Mouse (Mus musculus) stomach, embryonic 16.5 days (tissue): ENCODE measurements around the gene Bmp10. TPM values are rescaled to one million over a fixed set of nuclear protein-coding genes. Genes with fewer than 3 reads are reported as not detected.
"Not testable (repeated sequence)": the region's sequence is repeated elsewhere in the genome, so short reads cannot be mapped to it uniquely, and the experiment has no call there.

Source experiments
- ATAC-seq: fragments of 200-750 bp; cut with Nextera tagmentation; 2 replicates; pipeline ENCODE4 v1.8.0; 2017; ENCODE audit warnings: moderate number of reproducible peaks, moderate TSS enrichment; ENCODE audit not compliant: insufficient read depth, low FRiP score
- H3K27ac ChIP-seq: fragments of 300-500 bp; sonication (generic); 2 replicates; pipeline ENCODE4 v1.5.1; 2014; ENCODE audit warnings: low read length
- H3K27me3 ChIP-seq: fragments of 300-500 bp; sonication (generic); 2 replicates; pipeline ENCODE4 v1.6.1; 2014; ENCODE audit warnings: low read length, control low read depth, mixed read lengths; ENCODE audit not compliant: control insufficient read depth, insufficient read depth
- H3K36me3 ChIP-seq: fragments of 300-500 bp; sonication (generic); 2 replicates; pipeline ENCODE4 v1.6.1; 2014; ENCODE audit warnings: low read length; ENCODE audit not compliant: control insufficient read depth, insufficient read depth
- H3K4me1 ChIP-seq: fragments of 300-500 bp; sonication (generic); 2 replicates; pipeline ENCODE4 v1.6.1; 2014; ENCODE audit warnings: low read length, control low read depth, mixed read lengths; ENCODE audit not compliant: control insufficient read depth, insufficient read depth
- H3K4me2 ChIP-seq: fragments of 300-500 bp; sonication (generic); 2 replicates; pipeline ENCODE4 v1.6.1; 2014; ENCODE audit warnings: low read depth, low read length, mixed read lengths
- H3K4me3 ChIP-seq: fragments of 300-500 bp; sonication (generic); replicated peaks from 2 replicates; pipeline ENCODE4 v1.5.1; 2014; ENCODE audit warnings: mild to moderate bottlenecking, low read length
- H3K9ac ChIP-seq: fragments of 300-500 bp; sonication (generic); 2 replicates; pipeline ENCODE4 v1.6.1; 2014; ENCODE audit warnings: low read length
- H3K9me3 ChIP-seq: fragments of 300-500 bp; sonication (generic); replicated peaks from 2 replicates; pipeline ENCODE4 v1.6.1; 2016; ENCODE audit warnings: low read length, control low read depth; ENCODE audit not compliant: control insufficient read depth
- WGBS: fragments of 180-500 bp; shearing (Covaris S2); extraction: QIAGEN DNeasy Blood & Tissue Kit; methylation state at CpG from one replicate; pipeline ENCODE4 v1.1.7; 2014; 5-methylcytosine and 5-hydroxymethylcytosine counted together
- polyA plus RNA-seq: library from polyadenylated mRNA; unstranded; fragments of >200 nt; fragmentation: Nextera tagmentation; extraction: Ambion mirVana; gene quantifications from 2 replicates; pipeline ENCODE4 v1.2.1, GENCODE M21; 2015

Bmp10 gene
- polyA plus RNA-seq, 1 experiment from 2014 or later, result not detected

DNA sequence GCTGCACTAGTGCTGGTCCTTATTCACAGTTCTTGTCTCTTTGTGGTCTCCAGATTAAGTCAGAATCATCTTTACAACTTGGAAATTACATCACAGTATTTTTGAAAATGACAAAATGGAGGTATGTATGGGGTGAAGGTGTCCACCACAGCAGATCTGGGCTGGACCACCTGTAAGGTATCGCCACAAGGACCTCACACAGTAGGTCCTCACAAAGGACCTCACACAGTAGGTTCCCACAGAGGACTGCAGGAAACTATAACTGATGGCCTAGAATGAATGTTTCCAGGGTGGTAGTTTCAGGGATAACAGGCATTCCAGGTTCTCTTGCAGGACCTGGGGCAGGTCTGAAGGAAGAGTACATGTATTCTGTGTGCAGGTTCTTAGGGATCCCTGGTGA, 38.6 kb downstream of the Bmp10 start:
- Histone ChIP-seq H3K27ac (no peak overlapping the region), H3K36me3 (no peaks in the 10 kb centered on the region), H3K4me3 (no peak overlapping the region), H3K27me3 (no peaks in the 10 kb centered on the region), H3K9ac (no peak overlapping the region), H3K9me3 (no peaks in the 10 kb centered on the region), H3K4me2 (no peak overlapping the region), H3K4me1 (peaks cover 4% of the 10 kb centered on the region; the same call in 1 of the 2 replicates)
- WGBS, result 94% methylated on average over 1 of the region's 1 CpGs
- ATAC-seq, result no peak

- ATAC-seq, result no peak
- 64% methylated on average over 10 of the region's 10 CpGs for WGBS
- H3K36me3 ChIP-seq, result no peaks in the 10 kb centered on the region
Measured at GRCm38 (mm10) chr6:87468372-87468771, 39.6 kb downstream of the Bmp10 start.

DNA sequence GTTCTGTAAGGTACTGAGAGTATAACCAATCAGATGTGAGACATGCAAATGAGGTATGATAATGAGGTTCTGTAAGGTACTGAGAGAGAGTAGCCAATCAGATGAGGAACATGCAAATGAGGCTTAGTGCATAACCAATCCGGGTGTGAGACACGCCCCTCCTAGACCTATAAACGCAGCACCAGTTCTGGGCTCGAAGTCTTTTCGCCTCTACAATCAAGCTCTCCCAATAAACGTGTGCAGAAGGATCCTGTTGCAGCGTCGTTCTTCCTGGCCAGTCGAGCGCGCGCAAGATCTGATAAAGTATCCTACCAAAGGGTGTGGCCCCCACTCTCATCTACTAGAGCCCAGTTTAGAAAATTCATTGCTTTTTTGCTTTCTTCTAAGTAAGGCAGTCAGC, 41.3 kb downstream of the Bmp10 start:
- not testable (repeated sequence) for H3K4me1 ChIP-seq, H3K27ac ChIP-seq, H3K4me3 ChIP-seq, H3K9ac ChIP-seq, ATAC-seq, H3K27me3 ChIP-seq, H3K36me3 ChIP-seq, H3K9me3 ChIP-seq, H3K4me2 ChIP-seq
- 90% methylated on average over 12 of the region's 12 CpGs for WGBS

More at GRCm38 (mm10) chr6:87468372-87468771, 39.6 kb downstream of the Bmp10 start:
- Histone ChIP-seq H3K9me3 (no peaks in the 10 kb centered on the region), H3K27ac (no peak overlapping the region), H3K4me3 (no peak overlapping the region), H3K27me3 (no peaks in the 10 kb centered on the region), H3K4me2 (no peak overlapping the region), H3K9ac (no peak overlapping the region), H3K4me1 (peaks cover 4% of the 10 kb centered on the region; the same call in 1 of the 2 replicates)

GRCm38 (mm10) chr6:87475223-87475622, 46.4 kb downstream of the Bmp10 start:
- Histone ChIP-seq H3K9ac (no peak overlapping the region), H3K9me3 (no peaks in the 10 kb centered on the region), H3K4me2 (no peak overlapping the region), H3K27me3 (no peaks in the 10 kb centered on the region), H3K4me1 (peaks cover 4% of the 10 kb centered on the region; the same call in 1 of the 2 replicates), H3K4me3 (no peak overlapping the region), H3K27ac (no peak overlapping the region), H3K36me3 (no peaks in the 10 kb centered on the region)
- WGBS, result 86% methylated on average over 5 of the region's 5 CpGs
- ATAC-seq, result no peak

GRCm38 (mm10) chr6:87478847-87479246, 50.1 kb downstream of the Bmp10 start:
- no peak overlapping the region for H3K27ac ChIP-seq
- ATAC-seq, result no peak

DNA sequence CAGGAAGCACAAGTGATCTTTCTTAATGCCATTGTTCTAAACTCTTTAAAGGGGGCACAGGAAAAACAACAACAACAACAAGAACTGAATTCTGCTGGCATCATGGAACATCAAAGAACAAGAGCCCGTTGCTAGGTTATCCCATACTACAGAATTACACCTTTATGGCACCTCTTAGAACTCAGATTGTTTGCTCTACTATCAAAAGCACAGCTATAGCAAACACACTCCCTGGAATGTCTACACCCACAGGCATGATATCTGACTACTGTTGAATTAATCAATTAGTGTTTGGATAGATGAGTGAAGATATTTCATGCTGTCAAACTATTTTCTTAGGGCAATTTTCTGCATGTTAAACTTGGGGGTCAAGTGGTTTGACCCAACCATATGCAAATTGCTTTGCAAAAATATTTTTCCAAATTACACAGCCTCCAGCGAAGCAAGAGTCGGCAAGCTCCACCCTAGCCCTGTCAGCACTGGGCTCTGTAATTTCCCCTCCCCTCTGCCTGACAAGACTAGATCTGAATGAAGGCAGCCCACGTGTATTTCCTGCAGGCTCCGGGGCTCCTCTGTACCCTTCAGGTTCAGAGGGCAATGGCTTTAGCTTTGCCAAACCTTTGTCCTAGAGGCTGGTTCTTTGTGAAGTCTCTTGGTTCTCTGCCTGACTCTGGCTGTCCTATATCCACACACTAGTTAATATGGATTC, 50.7 kb downstream of the Bmp10 start:
- Histone ChIP-seq H3K36me3 (no peaks in the 10 kb centered on the region), H3K27ac (peak overlapping the region; percentile 53; the same call in 1 of the 2 replicates), H3K27me3 (no peaks in the 10 kb centered on the region), H3K9me3 (no peaks in the 10 kb centered on the region), H3K4me1 (peaks cover 4% of the 10 kb centered on the region; the same call in 1 of the 2 replicates), H3K4me3 (no peak overlapping the region), H3K9ac (no peak overlapping the region), H3K4me2 (0 out of 2 replicates have a peak overlapping the region, but pooled peaks have one; percentile 12)
- ATAC-seq, result 0 out of 2 replicates have a peak, but pooled peaks have one; percentile 44
- WGBS, result 35% methylated on average over 5 of the region's 5 CpGs

More at GRCm38 (mm10) chr6:87478847-87479246, 50.1 kb downstream of the Bmp10 start:
- WGBS, result 48% methylated on average over 4 of the region's 4 CpGs
- Histone ChIP-seq H3K4me1 (peaks cover 4% of the 10 kb centered on the region; the same call in 1 of the 2 replicates), H3K9me3 (no peaks in the 10 kb centered on the region), H3K9ac (no peak overlapping the region), H3K27me3 (no peaks in the 10 kb centered on the region), H3K4me2 (no peak overlapping the region), H3K4me3 (no peak overlapping the region), H3K36me3 (no peaks in the 10 kb centered on the region)

DNA sequence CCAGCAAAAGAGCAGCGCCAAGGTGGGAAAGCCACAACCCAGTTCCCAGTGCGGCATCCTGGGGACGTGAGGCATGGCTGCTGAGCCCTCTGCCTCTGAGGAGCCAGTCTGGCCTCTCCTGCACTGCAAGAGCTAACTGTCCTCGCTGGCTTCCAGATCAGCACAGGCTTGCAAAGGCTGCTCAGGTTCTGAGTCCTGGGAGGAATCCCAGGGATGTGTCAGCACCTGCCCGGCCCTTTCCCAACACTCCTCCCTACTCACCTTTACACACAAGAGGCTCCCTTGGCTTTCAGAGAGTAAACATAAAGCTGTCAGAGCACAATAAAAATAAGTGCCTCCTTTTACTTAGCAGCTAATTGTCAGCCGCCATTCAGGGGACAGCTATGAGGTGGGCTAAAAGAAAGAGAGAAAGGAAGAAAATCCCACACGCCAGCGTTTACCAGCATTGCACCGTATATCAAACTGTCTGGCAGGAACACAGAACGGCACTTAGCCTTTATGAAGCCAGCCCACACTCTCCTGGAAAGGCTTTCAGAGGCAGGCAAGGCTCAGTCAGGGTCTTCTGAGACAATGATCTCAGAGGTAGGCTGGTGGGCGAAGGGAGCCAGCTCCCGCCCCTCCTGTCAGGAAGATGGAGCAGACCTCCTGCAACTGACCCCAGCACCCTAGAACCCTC, 54.6 kb downstream of the Bmp10 start:
- peaks cover 7% of the 10 kb centered on the region for H3K4me1 ChIP-seq
- 47% methylated on average over 12 of the region's 12 CpGs for WGBS
- peak overlapping the region; percentile 17 for H3K4me3 ChIP-seq
- H3K36me3 ChIP-seq, result no peaks in the 10 kb centered on the region
- H3K9me3 ChIP-seq, result no peaks in the 10 kb centered on the region
- no peak overlapping the region for H3K9ac ChIP-seq
- peak overlapping the region; percentile 28; the same call in 1 of the 2 replicates for H3K4me2 ChIP-seq
- H3K27ac ChIP-seq, result peak overlapping the region; percentile 75
- no peak for ATAC-seq
- H3K27me3 ChIP-seq, result no peaks in the 10 kb centered on the region

DNA sequence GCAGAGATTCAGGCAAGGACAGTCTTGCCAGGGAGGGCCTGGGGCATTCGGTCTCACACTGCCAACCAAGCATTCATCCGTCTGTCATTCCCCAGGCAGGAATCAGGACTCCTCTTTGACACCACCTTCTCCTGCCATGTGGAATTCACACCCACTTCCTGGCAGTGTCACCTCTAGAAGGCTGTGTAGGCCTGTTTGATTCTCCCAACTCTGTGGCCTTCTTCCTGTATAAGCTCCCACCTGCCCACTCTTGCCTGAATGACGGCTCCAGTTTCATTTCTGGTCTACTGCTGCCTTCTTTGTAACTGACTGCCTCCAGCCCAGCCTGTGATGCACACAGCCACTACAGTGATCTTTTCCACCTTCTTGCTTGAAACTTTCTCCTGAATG, 55.1 kb downstream of the Bmp10 start:
- ATAC-seq, result no peak
- no peak overlapping the region for H3K4me2 ChIP-seq
- H3K27me3 ChIP-seq, result no peaks in the 10 kb centered on the region
- H3K36me3 ChIP-seq, result no peaks in the 10 kb centered on the region
- no peak overlapping the region for H3K9ac ChIP-seq
- no peaks in the 10 kb centered on the region for H3K9me3 ChIP-seq
- WGBS, result 59% methylated on average over 3 of the region's 3 CpGs
- H3K4me1 ChIP-seq, result peaks cover 7% of the 10 kb centered on the region
- H3K4me3 ChIP-seq, result no peak overlapping the region
- peak overlapping the region; percentile 75 for H3K27ac ChIP-seq

GRCm38 (mm10) chr6:87484806-87485205, 56.0 kb downstream of the Bmp10 start:
- no peak overlapping the region for H3K4me3 ChIP-seq
- H3K4me1 ChIP-seq, result peaks cover 3% of the 10 kb centered on the region; the same call in 1 of the 2 replicates
- 46% methylated on average over 5 of the region's 5 CpGs for WGBS
- H3K36me3 ChIP-seq, result no peaks in the 10 kb centered on the region
- no peak overlapping the region for H3K9ac ChIP-seq
- H3K27me3 ChIP-seq, result no peaks in the 10 kb centered on the region
- no peak overlapping the region for H3K4me2 ChIP-seq
- no peak for ATAC-seq
- no peaks in the 10 kb centered on the region for H3K9me3 ChIP-seq
- H3K27ac ChIP-seq, result no peak overlapping the region
